Mouse (Mus musculus) liver (tissue): Measurements from ENCODE around the gene Hpse2.

ENCODE experiments used
- DNase-seq: peaks from one replicate; pipeline ENCODE4 v3.0.0-alpha.2; 2020; ENCODE audit warnings: mixed read lengths

The Hpse2 gene

DNA sequence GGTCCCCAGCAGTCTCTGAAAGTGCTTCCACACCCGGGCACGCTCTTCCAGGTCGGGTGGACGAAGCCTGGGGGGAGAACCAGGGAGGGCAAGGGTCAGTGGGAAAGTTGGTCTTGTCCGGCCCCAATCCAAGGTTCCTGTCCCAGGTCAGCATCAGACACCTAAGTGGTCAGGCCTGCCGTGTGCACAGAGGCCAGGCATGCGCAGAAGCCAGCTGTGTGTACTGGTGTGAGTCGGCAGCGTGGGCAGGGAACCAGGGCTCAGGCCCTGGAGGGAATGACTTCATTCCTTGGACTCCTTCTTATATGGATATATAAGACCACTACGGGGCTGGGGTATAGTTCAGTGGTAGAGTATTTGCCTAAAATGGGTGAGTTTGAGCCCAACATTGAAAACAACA lies 618.5 kb downstream of the Hpse2 start:
- DNase-seq = no peak

GRCm38 (mm10) chr19:42767361-42767760 lies 620.8 kb downstream of the Hpse2 start:
- DNase-seq = no peak

GRCm38 (mm10) chr19:42764398-42764797 lies 623.8 kb downstream of the Hpse2 start:
- DNase-seq = no peak

DNA sequence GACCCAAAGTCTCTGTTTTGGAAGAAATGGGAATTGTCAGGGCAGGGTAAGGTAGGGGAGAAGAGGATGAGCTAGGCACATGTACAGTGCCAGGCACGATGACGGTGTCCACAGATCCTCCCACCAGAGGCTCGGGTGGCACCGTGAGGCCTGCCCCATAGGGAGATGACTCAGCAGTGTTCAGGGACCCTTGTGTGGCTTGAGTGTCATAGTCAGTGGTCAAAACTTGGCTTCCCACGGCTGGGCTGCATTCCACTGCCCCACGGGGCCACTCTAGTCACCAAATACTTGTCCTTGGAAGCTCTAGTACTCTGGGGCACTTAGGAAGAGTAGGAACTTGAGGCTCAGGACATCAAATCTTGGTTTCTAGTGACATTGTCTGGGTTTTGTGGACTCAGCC lies 631.5 kb downstream of the Hpse2 start:
- no peak for DNase-seq

GRCm38 (mm10) chr19:42755148-42755870 lies 632.8 kb downstream of the Hpse2 start:
- DNase-seq = no peak

DNA sequence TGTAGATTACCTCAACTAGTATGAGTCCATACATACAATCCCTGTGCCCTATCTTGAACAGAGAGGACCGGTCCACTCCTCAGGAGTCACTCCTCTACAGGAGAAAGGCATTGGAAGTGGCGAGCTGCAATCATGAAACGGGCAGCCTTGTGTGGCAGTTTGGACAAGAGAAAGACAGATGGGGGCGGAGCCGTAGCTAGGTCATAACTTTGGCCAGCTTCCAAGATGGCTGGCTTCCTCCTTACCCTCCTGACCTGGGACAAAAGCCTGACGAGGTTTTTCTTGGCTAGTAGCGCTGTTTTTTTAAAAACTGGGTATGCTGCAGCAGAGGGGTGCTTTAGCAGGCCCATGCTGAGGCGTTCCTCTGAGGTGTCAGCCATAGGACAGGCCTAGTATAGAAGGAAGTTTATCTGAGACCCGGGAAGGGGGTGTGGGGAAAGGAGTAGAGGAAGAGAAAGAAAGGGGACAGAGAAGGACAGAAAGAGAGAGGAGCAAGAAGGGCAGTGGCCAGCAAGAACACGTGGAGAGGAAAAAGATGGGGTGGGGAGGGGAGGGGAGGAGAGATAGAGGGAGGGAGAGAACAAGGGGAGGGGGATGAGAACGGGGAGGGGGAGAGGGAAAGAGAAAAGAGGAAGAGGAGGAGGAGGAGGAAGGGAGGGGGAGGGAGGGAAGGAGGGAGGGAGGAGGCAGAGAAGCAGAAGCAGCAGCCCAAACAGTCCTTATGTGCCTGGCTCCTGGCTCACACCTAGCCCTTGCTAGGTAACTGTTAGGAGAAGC lies 634.8 kb downstream of the Hpse2 start:
- peak; percentile 59 for DNase-seq

- peak; percentile 88 for DNase-seq
Observed at GRCm38 (mm10) chr19:42752363-42752931, 635.7 kb downstream of the Hpse2 start, which contains the start of gene Pyroxd2. Pyroxd2 (minus strand) TSS chr19:42752775.

DNA sequence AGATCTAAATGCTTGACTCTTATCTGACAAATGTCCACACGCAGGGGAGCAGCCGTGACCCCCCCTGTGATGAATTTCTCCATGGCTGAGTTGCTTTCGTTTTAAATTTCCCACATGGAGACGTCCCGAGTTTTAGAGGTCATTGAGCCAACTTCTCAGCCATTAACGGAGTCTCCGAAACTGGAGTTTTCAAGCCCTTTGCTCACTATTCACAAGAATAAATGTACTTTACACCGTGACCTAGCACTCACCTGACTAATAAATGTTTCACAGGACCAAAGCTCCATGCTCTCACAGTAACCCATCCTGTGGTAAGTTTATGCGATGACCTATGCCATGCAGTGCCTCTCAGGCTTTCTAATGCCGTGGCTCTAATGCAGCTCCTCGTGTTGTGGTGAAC lies 638.0 kb downstream of the Hpse2 start:
- DNase-seq = no peak

- DNase-seq = no peak
Observed at GRCm38 (mm10) chr19:42746702-42747101, 641.5 kb downstream of the Hpse2 start.

GRCm38 (mm10) chr19:42745869-42746224 lies 642.3 kb downstream of the Hpse2 start:
- no peak for DNase-seq

GRCm38 (mm10) chr19:42745084-42745868 lies 642.9 kb downstream of the Hpse2 start:
- DNase-seq = no peak

DNA sequence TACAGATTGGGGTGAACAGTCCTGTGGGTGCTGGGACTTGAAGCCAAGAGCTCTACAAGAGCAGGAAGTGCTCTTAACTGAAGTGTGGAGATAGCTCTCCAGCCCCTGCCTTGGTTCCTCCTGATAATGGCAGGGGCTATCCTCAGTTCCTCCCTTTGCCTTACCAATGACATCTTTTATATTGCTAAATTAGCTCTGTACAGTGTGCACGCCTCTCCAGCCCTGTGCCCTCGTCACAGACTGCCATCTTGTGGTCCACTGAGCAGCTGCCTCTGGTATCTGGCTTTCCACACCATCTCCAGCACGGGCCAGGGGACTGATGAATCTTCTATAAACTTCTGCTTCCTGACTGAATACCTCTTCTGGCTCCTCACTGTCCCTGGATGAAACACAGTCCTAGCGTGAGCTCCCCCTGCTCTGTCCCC lies 644.0 kb downstream of the Hpse2 start:
- DNase-seq = peak; percentile 69

- DNase-seq = no peak
Observed at GRCm38 (mm10) chr19:42743261-42743660, 644.9 kb downstream of the Hpse2 start.

DNA sequence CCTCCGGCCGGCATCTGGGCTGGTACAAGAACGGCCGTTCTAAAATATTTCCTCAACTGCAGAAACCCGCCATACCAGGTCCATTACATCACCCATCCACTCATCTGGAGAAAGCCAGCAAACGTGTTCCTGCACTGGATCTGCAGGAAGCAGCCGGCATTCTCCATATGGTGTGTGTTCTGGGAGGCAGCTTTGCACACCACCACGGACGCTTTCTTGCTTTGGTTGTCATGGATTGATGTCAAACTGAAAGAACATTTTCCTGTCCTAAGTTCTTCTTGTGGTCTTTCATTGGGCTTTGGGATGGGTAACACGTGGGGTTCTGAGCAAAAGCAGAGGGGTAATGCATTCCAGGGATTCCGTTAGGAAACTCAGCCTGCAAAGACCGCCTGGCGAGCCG lies 646.3 kb downstream of the Hpse2 start:
- DNase-seq = no peak

- DNase-seq = no peak
Observed at GRCm38 (mm10) chr19:42740163-42740899, 647.8 kb downstream of the Hpse2 start.

GRCm38 (mm10) chr19:42739734-42740133 lies 648.4 kb downstream of the Hpse2 start:
- no peak for DNase-seq

GRCm38 (mm10) chr19:42737753-42738152 lies 650.4 kb downstream of the Hpse2 start:
- no peak for DNase-seq
